Mouse (Mus musculus) CH12.LX (cell line): ENCODE measurements around the gene Clmn. TPM values are rescaled to one million over a fixed set of nuclear protein-coding genes. Genes with fewer than 3 reads are reported as not detected.

Experiments used
- DNase-seq: peaks from one replicate; pipeline ENCODE4 v3.0.0-alpha.2; 2013; ENCODE audit errors: extremely low read depth
- H3K27ac ChIP-seq: 2 replicates; pipeline ENCODE4 v1.5.1; 2012; ENCODE audit warnings: low read depth, mild to moderate bottlenecking, control low read depth, moderate library complexity; ENCODE audit not compliant: insufficient read depth
- H3K27me3 ChIP-seq: replicated peaks from 2 replicates; pipeline ENCODE3; 2012; ENCODE audit warnings: inconsistent platforms
- H3K36me3 ChIP-seq, 2 experiments: replicated peaks in 1 of 2; 2 replicates each; pipeline versions ENCODE3 to v1.6.1; 2012; ENCODE audit warnings: inconsistent platforms in 1 of 2, low read length in 1 of 2, mild to moderate bottlenecking in 1 of 2, mixed read lengths in 1 of 2, moderate library complexity in 1 of 2; ENCODE audit not compliant: control insufficient read depth in 1 of 2, insufficient read depth in 1 of 2
- H3K4me1 ChIP-seq, 2 experiments: 2 replicates each; pipeline ENCODE4 v1.6.1; 2012; ENCODE audit warnings: inconsistent platforms in 1 of 2, moderate library complexity in 1 of 2; ENCODE audit not compliant: insufficient read depth in 2 of 2, control insufficient read depth in 1 of 2
- H3K4me2 ChIP-seq: 2 replicates; pipeline ENCODE4 v1.6.1; 2012; ENCODE audit warnings: low read depth, mild to moderate bottlenecking, control low read depth; ENCODE audit not compliant: poor library complexity, insufficient read depth, severe bottlenecking
- H3K4me3 ChIP-seq, 3 experiments: fragments of 150-350 bp in 1 of 3; sonication (generic) in 1 of 3; replicated peaks in 1 of 3; 2 replicates each; pipeline versions ENCODE3 to v1.5.1; 2011 to 2012; ENCODE audit warnings: low read depth in 2 of 3, low read length in 2 of 3, mild to moderate bottlenecking in 2 of 3, moderate library complexity in 2 of 3, control low read depth in 1 of 3, improper control_type of control experiment in 1 of 3, inconsistent platforms in 1 of 3, mixed read lengths in 1 of 3; ENCODE audit not compliant: poor library complexity in 1 of 3
- H3K79me2 ChIP-seq: replicated peaks from 2 replicates; pipeline ENCODE4 v1.6.1; 2012; ENCODE audit warnings: mild to moderate bottlenecking, moderate library complexity; ENCODE audit not compliant: control insufficient read depth, poor library complexity, insufficient read depth, severe bottlenecking; ENCODE audit errors: extremely low read depth
- H3K9ac ChIP-seq: 2 replicates; pipeline ENCODE4 v1.6.1; 2012; ENCODE audit warnings: low read depth, mild to moderate bottlenecking, control low read depth, moderate library complexity; ENCODE audit not compliant: insufficient read depth
- H3K9me3 ChIP-seq: replicated peaks from 2 replicates; pipeline ENCODE3; 2012; ENCODE audit warnings: low read length, inconsistent platforms, mixed read lengths
- BHLHE40 ChIP-seq: IDR thresholded peaks from 2 replicates; pipeline ENCODE4 v1.6.1; 2011; ENCODE audit warnings: mild to moderate bottlenecking, low read depth, low read length, improper control_type of control experiment
- CHD2 ChIP-seq: IDR thresholded peaks from 2 replicates; pipeline ENCODE4 v1.6.1; 2011; ENCODE audit warnings: low read length, improper control_type of control experiment
- E2F4 ChIP-seq: IDR thresholded peaks from 2 replicates; pipeline ENCODE4 v1.6.1; 2011; ENCODE audit warnings: low read depth, low read length, improper control_type of control experiment; ENCODE audit not compliant: insufficient replicate concordance
- ELF1 ChIP-seq: IDR thresholded peaks from 2 replicates; pipeline ENCODE4 v1.6.1; 2014; ENCODE audit warnings: low read depth, mild to moderate bottlenecking, inconsistent platforms, low read length, improper control_type of control experiment
- ETS1 ChIP-seq: conservative IDR thresholded peaks from 2 replicates; pipeline ENCODE4 v1.6.1; 2012; ENCODE audit warnings: low read depth, mild to moderate bottlenecking, inconsistent platforms, low read length, improper control_type of control experiment, moderate library complexity
- HCFC1 ChIP-seq: IDR thresholded peaks from 2 replicates; pipeline ENCODE4 v1.6.1; 2012; ENCODE audit warnings: low read depth, mild to moderate bottlenecking, inconsistent platforms, low read length, improper control_type of control experiment
- IRF4 ChIP-seq: IDR thresholded peaks from 2 replicates; pipeline ENCODE4 v1.6.1; 2014; ENCODE audit warnings: low read depth, mild to moderate bottlenecking, inconsistent platforms, low read length, improper control_type of control experiment
- JUN ChIP-seq: IDR thresholded peaks from 2 replicates; pipeline ENCODE4 v1.6.1; 2011; ENCODE audit warnings: low read depth, mild to moderate bottlenecking, low read length, improper control_type of control experiment, moderate library complexity; ENCODE audit not compliant: insufficient read depth
- JUND ChIP-seq: conservative IDR thresholded peaks from 2 replicates; pipeline ENCODE4 v1.6.1; 2011; ENCODE audit warnings: low read depth, low read length, improper control_type of control experiment
- KAT2A ChIP-seq: IDR thresholded peaks from 2 replicates; pipeline ENCODE4 v1.6.1; 2012; ENCODE audit warnings: low read length, improper control_type of control experiment, inconsistent platforms; ENCODE audit not compliant: insufficient replicate concordance
- MAFK ChIP-seq: IDR thresholded peaks from 2 replicates; pipeline ENCODE4 v1.6.1; 2011; ENCODE audit warnings: low read length, improper control_type of control experiment; ENCODE audit not compliant: insufficient replicate concordance
- MAX ChIP-seq: IDR thresholded peaks from 2 replicates; pipeline ENCODE4 v1.6.1; 2011; ENCODE audit warnings: low read length, improper control_type of control experiment
- MEF2A ChIP-seq: IDR thresholded peaks from 2 replicates; pipeline ENCODE4 v1.6.1; 2014; ENCODE audit warnings: low read depth, mild to moderate bottlenecking, inconsistent platforms, low read length, improper control_type of control experiment, borderline replicate concordance
- NRF1 ChIP-seq: IDR thresholded peaks from 2 replicates; pipeline ENCODE4 v1.6.1; 2014; ENCODE audit warnings: low read depth, mild to moderate bottlenecking, inconsistent platforms, low read length, improper control_type of control experiment, moderate library complexity
- PAX5 ChIP-seq: IDR thresholded peaks from 2 replicates; pipeline ENCODE4 v1.6.1; 2012; ENCODE audit warnings: low read length, inconsistent platforms, mixed read lengths
- RCOR1 ChIP-seq: conservative IDR thresholded peaks from 2 replicates; pipeline ENCODE4 v1.6.1; 2012; ENCODE audit warnings: low read depth, mild to moderate bottlenecking, inconsistent platforms, low read length, improper control_type of control experiment
- SMC3 ChIP-seq: IDR thresholded peaks from 2 replicates; pipeline ENCODE4 v1.6.1; 2011; ENCODE audit warnings: low read depth, low read length, improper control_type of control experiment
- TBP ChIP-seq: conservative IDR thresholded peaks from 2 replicates; pipeline ENCODE4 v1.6.1; 2011; ENCODE audit warnings: low read depth, low read length, improper control_type of control experiment
- TCF12 ChIP-seq: IDR thresholded peaks from 2 replicates; pipeline ENCODE4 v1.6.1; 2014; ENCODE audit warnings: low read depth, mild to moderate bottlenecking, inconsistent platforms, low read length, improper control_type of control experiment
- UBTF ChIP-seq: IDR thresholded peaks from 2 replicates; pipeline ENCODE4 v1.6.1; 2012; ENCODE audit warnings: low read depth, mild to moderate bottlenecking, inconsistent platforms, low read length, improper control_type of control experiment, moderate library complexity
- ZKSCAN1 ChIP-seq: IDR thresholded peaks from 2 replicates; pipeline ENCODE4 v1.6.1; 2012; ENCODE audit warnings: low read depth, inconsistent platforms, low read length, improper control_type of control experiment, borderline replicate concordance
- ZMIZ1 ChIP-seq: IDR thresholded peaks from 2 replicates; pipeline ENCODE4 v1.6.1; 2012; ENCODE audit warnings: low read depth, mild to moderate bottlenecking, inconsistent platforms, low read length, improper control_type of control experiment
- dilution Hi-C: fragments of 300-500 bp; cut with MboI; formaldehyde crosslinking; loops from 2 replicates; pipeline ENCODE4 v1.14.3; 2020; ENCODE audit warnings: low sequenced_read_pairs; ENCODE audit not compliant: extremely low pct_unique_long_range_greater_than_20kb, extremely low pct_ligation_motif_present
- in situ Hi-C: fragments of 300-500 bp; cut with MboI; formaldehyde crosslinking; loops from 3 replicates; pipeline ENCODE4 v1.14.3; 2019; ENCODE audit warnings: low sequenced_read_pairs, low pct_ligation_motif_present, low pct_unique_long_range_greater_than_20kb, mixed read lengths
- polyA plus RNA-seq: library from polyadenylated mRNA; unstranded; fragments of >175 nt; gene quantifications from 2 replicates; pipeline ENCODE4 v1.2.1, GENCODE M21; 2012; ENCODE audit warnings: low read depth; ENCODE audit not compliant: insufficient read length
- total RNA-seq, 2 experiments: library from RNA; depleted of rRNA; stranded (reverse); fragments of 300-350 nt in 1 of 2; fragments of >200 nt in 1 of 2; gene quantifications; 2 replicates each; pipeline ENCODE4 v1.2.3; 2012 to 2014

Gene Clmn
- total and polyA plus RNA-seq, 3 experiments = not detected

DNA sequence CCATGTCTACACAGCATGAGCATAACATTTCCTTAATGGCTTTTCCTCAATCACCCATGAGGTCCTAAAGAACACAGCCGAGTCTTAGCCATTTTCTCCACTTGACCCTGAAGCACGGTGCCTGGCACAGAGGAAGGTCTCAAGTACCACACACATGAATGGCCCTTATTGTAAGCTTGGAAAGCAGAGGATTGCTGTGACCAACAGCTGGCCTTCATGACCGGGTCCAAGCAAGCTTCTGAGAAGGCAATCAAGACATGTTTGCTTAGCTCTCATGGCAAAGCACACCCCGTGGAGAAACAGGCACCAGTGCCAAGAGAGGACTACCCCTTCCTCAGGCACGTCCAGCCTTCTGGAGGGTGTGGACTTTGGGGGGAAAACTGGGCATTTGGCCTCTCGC lies 3.0 kb upstream of the Clmn start:
- no peak overlapping the region for H3K27ac ChIP-seq
- no peaks in the 10 kb centered on the region for H3K36me3 ChIP-seq
- no peak overlapping the region for H3K4me3 ChIP-seq
- TF ChIP-seq UBTF = no peak
- in situ Hi-C loops (no loop called here), dilution Hi-C loops (no loop called here)
- H3K79me2 ChIP-seq = no peaks in the 10 kb centered on the region
- H3K9me3 ChIP-seq = no peaks in the 10 kb centered on the region
- H3K4me2 ChIP-seq = no peak overlapping the region
- DNase-seq = no peak
- H3K4me1 ChIP-seq = no peaks in the 10 kb centered on the region
- H3K27me3 ChIP-seq = peaks cover 81% of the 10 kb centered on the region
- H3K9ac ChIP-seq = no peak overlapping the region

DNA sequence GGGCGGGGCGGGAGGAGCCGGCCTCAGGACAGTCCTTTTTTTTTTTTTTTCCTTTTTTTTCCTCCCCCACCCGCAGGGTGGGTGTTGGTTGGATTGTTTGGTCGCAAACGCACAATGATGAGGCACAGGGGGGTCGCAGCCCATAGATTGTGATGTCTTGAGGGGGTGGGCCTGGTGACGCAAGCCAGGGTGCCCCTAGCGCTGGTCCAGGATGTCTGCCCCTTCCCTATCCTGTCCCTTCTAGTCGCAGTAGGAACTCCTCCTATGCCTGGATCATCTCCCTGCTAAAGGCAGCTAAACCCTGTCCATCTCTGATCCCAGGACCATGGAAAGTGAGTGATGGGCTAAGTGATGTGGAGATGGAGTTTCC lies 275 bp upstream of the Clmn start:
- Histone ChIP-seq H3K27ac (no peak overlapping the region), H3K79me2 (no peaks in the 10 kb centered on the region), H3K4me3 (no peak overlapping the region), H3K9ac (no peak overlapping the region), H3K4me2 (peak overlapping the region; percentile 52; the same call in 1 of the 2 replicates), H3K27me3 (peaks cover 86% of the 10 kb centered on the region), H3K9me3 (no peaks in the 10 kb centered on the region), H3K4me1 (no peaks in the 10 kb centered on the region), H3K36me3 (no peaks in the 10 kb centered on the region)
- no peak for DNase-seq
- TF ChIP-seq ELF1 (no peak), JUN (no peak), ETS1 (no peak), SMC3 (no peak), TBP (no peak), MAX (no peak)
- dilution Hi-C loops = no loop called here
- in situ Hi-C loops = no loop called here

DNA sequence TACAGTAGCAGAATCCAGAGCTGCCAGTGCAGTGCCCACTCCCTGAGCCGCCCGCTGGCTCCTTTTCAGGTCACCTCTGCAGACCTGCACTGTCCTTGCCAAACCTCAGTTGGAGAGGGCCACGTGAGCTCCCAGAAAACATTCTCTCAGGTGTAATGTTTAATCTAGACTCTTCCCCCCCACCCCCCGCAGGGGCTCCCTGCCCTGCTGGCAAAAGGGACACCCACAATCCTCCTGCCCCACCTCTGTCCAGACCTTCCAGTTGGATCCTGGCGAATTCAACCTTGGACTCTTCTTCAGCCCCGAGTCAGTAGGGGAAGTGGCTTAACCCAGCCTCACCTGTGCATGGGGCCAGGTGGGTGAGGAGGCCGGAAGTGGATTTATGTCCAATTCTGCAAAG lies 1.2 kb downstream of the Clmn start:
- no peak for TF ChIP-seq NRF1
- no peak for TF ChIP-seq JUND
- TF ChIP-seq TCF12 = no peak
- TF ChIP-seq E2F4 = no peak
- TF ChIP-seq ELF1 = no peak
- no peak for TF ChIP-seq HCFC1
- no peak for TF ChIP-seq IRF4
- no peak for TF ChIP-seq MAFK
- no peak for TF ChIP-seq PAX5
- no peak for TF ChIP-seq RCOR1
- no peak for TF ChIP-seq MEF2A
- TF ChIP-seq ZMIZ1 = no peak
- TF ChIP-seq ZKSCAN1 = no peak
- no peak for TF ChIP-seq BHLHE40
- no peak for TF ChIP-seq ETS1
- TF ChIP-seq CHD2 = no peak
- TF ChIP-seq KAT2A = no peak
- Histone ChIP-seq H3K9me3 (no peaks in the 10 kb centered on the region), H3K4me1 (no peaks in the 10 kb centered on the region), H3K4me3 (no peak overlapping the region), H3K79me2 (no peaks in the 10 kb centered on the region), H3K36me3 (no peaks in the 10 kb centered on the region), H3K27ac (no peak overlapping the region), H3K4me2 (no peak overlapping the region), H3K9ac (no peak overlapping the region), H3K27me3 (peaks cover 93% of the 10 kb centered on the region)
- in situ Hi-C loops (no loop called here), dilution Hi-C loops (no loop called here)
- DNase-seq = no peak
